Mouse (Mus musculus) induced T-regulatory cell, adult 2 months (primary cell): ENCODE measurements around the gene Pacsin1.
"Not testable (repeated sequence)": the region's sequence is repeated elsewhere in the genome, so short reads cannot be mapped to it uniquely, and the experiment has no call there.

Experiments
- DNase-seq: peaks from one replicate; pipeline ENCODE4 v3.0.0-alpha.2; 2012; ENCODE audit warnings: low read depth

Gene Pacsin1

GRCm38 (mm10) chr17:27636132-27637020, 18.9 kb upstream of the Pacsin1 start, which contains the start of gene Rps10:
Gene Rps10, minus strand, starts transcription at chr17:27636669.
- DNase-seq = no peak

DNA sequence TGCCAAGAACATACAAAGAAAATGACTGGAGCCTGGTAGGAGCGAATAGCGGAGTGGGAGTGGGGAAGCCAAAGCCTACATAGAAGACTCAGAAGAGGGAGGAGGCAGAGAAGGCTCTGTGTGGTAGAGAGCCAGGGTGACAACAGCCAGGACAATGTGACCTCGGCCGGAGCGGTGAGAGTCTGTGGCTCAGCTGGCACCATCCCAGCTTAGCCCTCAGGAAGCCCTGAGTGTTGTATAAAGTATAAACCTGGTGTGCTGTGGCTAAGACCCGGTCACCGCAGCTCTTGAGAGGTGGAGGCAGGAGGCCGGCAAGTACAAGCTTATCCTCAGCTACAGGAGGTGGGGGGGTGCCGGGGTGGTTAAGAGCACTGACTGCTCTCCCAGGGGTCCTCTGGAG, 18.0 kb upstream of the Pacsin1 start:
- DNase-seq = no peak

GRCm38 (mm10) chr17:27638921-27639332, 16.4 kb upstream of the Pacsin1 start:
- peak; percentile 49 for DNase-seq

- DNase-seq = not testable (repeated sequence)
Observed at GRCm38 (mm10) chr17:27639851-27640250, 15.5 kb upstream of the Pacsin1 start.

DNA sequence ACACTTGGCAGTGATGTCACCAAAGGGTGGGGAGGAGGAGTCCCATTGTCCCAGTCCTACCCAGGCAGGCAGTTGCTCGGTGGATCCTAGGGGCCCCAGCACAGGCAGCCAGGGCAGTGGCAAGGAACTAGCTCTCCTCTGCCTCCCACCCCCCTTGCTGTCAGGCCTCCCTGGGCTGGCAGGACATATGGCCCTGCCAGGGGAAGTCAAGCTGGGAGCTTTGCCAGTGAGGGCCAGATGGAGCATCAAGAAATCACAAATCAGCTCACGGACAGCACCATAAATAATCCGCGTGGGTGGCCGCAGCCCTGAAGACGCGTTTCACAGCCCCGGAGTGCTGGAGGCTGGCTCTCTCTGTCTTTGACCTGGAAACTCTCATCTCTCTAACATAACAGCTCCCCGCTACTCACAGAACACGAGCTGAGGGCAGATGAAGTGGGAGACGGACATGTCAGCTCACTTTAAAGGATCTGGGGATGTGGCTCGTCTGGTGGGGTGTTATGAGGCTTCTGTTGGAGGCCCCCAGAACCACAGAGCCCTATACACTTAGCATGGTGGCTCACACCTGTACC, 12.7 kb upstream of the Pacsin1 start:
- DNase-seq = no peak

DNA sequence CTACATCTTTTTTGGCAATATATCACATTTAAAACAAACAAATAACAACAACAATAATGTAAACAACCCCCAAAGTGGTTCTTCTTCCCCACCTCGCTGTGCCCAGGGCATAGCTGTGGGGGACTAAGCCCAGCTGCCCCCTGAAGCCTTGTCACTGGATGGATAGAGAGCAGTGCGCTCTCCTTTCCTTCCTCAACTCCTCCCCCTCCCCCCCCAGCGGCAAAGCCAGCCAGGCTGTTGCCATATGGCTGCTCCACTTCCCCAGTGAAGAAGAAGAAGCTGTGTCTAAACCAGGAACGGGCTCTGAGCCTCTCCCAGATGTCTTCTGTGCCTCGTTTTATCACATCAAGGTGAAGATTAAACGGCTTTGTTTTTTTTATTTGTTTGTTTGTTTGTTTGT, 12.2 kb upstream of the Pacsin1 start:
- no peak for DNase-seq

- no peak for DNase-seq
Observed at GRCm38 (mm10) chr17:27643756-27644155, 11.6 kb upstream of the Pacsin1 start.

GRCm38 (mm10) chr17:27644572-27644971, 10.7 kb upstream of the Pacsin1 start:
- DNase-seq = no peak

DNA sequence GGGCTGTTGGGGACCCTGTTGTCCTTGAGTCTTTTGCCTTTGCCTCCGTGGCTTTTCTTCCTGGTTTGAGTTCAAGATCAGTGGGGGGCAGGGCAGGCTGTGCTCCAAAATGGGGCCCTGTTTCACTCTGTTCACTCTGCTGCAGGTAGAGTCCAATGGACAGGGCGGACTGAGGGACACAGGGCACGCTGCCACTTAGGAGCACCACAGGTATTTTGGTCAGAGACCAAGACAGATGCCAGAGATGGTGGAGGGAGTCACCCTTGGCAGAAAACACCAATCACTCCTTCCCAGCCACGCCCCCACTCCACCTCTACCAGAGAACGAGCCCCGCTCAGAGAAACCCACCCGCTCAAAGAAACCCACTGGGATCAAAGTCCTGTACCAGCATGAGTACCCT, 9.5 kb upstream of the Pacsin1 start:
- no peak for DNase-seq

DNA sequence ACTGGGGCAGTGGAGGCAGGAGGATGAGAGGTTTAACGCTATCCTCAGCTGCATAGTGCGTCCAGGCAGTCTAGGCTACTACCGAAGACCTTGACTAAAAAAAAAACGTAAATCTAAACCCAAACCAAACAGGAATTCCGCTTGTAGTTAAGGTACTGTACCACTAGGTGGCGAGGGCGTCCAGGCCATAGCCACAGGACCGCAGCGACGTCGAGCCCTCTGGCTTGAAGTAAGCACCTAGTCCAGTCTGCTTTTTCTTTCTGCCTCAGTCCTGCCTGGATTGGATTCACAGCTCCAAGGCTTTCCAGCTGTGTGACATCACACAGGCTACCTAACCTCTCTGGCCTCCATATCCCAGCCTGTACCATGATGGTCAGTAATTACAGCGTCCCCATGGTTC, 5.1 kb upstream of the Pacsin1 start:
- DNase-seq = peak; percentile 90

DNA sequence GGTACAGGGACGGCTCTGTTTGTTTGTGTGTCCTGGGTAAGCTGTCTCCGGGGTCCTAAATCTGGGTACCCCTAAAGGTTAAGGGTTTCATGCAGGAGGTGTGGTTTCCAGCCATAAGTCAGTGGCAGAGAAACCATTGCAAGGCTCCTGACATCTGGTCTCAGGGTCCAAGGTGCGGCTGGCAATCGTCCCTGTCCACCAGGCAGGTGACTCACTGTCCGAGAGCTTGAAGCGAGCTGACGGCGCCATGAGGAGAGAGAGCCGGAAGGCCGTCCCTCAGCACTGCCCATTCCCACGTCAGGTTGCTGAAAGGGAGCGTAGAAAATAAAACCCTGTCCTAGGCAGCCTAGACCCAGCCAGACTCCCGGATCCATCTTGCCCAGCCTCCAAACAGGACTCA, 4.7 kb upstream of the Pacsin1 start:
- DNase-seq = no peak

DNA sequence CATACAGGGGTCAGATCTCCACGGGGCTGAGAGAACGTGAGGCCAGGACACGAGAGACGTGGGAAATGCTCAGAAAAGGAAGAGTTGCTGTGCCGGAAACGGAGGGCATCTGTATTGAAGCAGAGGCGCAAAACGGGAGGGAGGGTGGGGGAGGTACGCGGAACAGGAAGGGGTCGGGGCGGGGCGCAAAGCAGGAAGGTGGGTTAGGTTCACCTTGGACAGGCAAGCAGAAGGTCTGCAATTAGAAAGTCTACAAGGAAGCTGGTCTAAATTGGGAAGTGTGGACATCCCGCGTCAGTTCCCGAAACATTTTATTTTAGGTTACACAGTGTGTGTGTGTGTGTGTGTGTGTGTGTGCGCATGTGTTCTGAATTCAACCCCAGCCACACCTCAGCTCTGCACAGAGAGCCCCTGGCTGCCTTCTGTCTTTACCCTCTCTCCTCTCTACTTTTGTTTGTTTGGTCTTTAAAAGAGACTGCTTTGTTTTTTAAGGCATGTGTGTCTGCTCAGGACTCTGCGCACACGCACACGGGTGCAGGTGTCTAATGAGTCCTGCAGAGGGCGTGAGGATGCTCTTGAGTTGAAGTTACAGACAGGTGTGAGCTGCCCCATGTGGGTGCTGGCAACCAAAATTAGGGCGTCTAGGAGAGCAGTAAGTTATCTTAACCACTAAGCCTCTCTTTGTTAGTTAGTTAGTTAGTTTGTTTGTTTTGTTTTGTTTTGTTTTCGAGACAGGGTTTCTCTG, 3.1 kb upstream of the Pacsin1 start:
- DNase-seq = peak; percentile 59

- DNase-seq = no peak
Observed at GRCm38 (mm10) chr17:27653253-27653959, 1.9 kb upstream of the Pacsin1 start.

DNA sequence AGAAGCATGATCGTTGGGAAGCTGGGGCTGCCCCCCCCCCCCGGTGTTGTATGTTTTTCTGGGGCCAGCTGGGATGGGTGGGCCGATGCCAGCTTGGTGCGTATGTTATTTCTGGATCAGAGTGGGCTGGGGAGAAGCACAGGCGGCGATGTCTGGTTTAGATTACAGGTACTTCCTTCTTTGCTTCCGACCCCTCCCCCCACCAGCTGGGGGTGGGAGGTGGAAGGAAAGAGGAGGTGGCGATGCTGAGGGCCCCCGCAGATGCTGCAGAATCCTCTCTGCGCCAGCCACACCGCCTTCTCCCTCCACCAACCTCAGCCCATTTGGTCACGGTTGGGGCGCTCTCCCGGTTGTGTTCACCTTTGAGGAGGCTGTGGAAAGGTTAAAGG, 696 bp downstream of the Pacsin1 start:
- DNase-seq = peak; percentile 68

DNA sequence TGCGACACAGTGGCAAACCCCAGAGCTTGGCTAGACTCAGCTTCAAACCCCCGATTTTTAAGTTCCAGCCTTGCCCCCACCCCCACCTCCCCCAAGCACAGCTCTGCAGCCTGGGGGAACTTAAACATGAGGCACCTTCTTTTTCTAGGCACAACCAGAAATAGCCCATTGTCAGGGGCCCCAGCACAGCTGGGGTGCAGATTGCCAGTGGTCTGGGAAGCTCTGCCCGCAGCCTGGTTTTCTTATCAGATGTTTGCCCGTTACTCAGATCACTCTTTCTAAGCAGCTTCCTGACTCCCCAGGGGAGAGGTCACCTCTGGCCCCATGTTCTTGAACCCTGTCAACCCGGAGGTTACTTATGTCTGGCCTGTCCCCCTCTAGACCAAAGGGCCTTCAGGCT, 1.1 kb downstream of the Pacsin1 start:
- no peak for DNase-seq

DNA sequence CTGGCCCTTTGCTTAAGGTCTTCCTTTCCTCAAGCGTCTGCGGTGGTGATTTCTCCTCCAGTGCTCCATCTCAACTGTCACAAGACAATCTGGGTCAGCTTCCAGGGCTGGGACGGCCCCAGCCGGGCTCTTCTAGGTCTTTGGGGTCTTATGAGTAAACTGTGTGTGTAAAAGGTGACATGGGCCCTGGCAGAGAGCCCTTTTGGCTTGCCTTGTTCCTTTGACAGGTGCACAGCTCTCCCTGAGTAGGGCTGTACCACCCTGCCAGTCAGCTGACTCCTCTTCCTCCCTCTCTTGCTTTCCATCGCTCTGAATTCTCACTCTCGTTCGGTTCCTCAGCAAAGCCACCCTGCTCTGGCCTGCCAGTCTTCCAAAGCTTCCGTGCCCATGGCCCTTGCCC, 1.8 kb downstream of the Pacsin1 start:
- peak; percentile 29 for DNase-seq

DNA sequence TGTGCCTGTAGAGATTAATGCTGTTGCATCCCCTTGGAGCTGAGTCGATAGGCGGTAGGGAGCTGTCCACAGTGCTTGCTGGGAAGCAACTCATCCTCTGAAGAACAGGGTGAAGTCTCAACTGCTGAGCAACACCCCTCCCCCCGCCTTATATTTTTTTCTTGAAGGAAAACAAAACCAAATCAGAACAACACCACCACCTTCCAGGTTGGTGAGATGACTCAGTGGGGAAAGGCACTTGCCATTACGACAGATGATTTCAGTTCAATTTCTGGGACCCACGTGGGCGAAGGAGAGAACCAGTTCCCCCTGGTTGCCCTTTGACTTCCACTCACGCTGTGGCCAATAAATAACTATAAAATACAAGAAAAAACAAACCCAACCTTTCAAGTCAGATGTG, 3.5 kb downstream of the Pacsin1 start:
- peak; percentile 75 for DNase-seq

GRCm38 (mm10) chr17:27671720-27672119, 16.4 kb downstream of the Pacsin1 start:
- no peak for DNase-seq

DNA sequence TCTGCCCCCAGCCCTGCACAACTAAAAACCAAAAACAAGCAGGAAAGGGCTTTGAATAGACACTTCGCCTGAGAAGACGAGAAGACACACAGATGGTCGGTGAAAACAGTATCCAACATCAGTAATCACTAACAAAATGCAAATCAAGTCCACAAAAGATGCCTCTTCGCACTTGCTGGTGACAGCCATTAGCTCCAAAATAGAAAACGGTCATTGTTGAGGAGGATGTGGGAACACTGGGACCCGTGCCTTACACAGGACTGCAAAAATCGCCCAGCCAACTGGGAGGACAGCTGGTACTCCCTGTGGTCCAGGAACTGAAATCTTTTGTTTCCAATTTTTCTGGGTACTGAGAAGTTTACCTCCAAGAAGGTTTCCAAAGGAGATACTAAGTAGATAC, 18.6 kb downstream of the Pacsin1 start:
- no peak for DNase-seq

GRCm38 (mm10) chr17:27675453-27675852, 20.1 kb downstream of the Pacsin1 start:
- peak; percentile 25 for DNase-seq

DNA sequence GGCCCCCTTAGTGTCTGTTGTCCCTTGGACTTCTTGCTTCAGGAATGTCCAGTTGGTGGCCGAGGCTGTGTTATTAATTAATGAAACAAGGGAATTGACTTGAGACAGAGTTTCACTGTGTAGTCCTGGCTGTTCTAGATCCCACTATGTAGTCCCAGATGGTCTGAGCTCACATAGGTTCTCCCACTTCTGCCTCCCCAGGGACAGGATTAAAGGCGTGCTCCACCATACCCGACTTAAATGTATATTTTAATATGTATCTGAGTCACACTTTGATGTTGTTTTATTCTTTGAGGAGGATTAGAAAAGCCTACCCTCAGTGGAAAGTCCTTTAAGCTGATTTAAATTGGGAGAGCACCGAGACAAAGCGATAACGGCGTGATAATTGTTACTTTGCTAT, 21.0 kb downstream of the Pacsin1 start:
- DNase-seq = no peak

DNA sequence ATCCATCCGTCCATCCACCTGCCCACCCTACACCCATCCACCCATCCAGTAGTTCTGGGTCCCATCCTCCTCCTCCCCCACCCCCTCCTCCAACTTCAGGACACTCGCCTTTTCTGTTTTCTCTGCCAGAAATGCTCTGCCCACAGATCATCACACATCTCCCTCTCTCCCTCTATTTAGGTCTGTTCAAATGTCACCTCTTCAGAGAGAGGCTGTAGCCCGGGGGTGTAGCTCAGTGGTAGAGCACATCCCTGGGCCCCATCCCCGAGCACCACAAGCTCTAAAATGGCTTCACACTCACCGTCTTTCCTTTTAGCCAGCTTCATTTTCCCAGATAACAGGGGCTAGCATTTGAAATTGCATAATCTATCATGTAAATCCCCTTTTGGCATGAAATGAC, 22.4 kb downstream of the Pacsin1 start:
- no peak for DNase-seq
